Mouse (Mus musculus) forebrain, postnatal 0 days (tissue): ENCODE data around the gene Pax4. TPM values are rescaled to one million over a fixed set of nuclear protein-coding genes. Genes with fewer than 3 reads are reported as not detected.

Source experiments
- ATAC-seq: fragments of 200-750 bp; cut with Nextera tagmentation; 2 replicates; pipeline ENCODE4 v1.8.0; 2017; ENCODE audit warnings: mild to moderate bottlenecking, moderate library complexity
- DNase-seq: peaks from one replicate; pipeline ENCODE4 v3.0.0-alpha.2; 2015
- H3K27ac ChIP-seq: fragments of 300-500 bp; sonication (generic); 2 replicates; pipeline ENCODE4 v1.5.1; 2014; ENCODE audit warnings: low read depth, mild to moderate bottlenecking, antibody characterized with exemption, low read length, moderate library complexity, mixed read lengths
- H3K27me3 ChIP-seq: fragments of 300-500 bp; sonication (generic); 2 replicates; pipeline ENCODE4 v1.6.1; 2014; ENCODE audit warnings: mild to moderate bottlenecking, low read length, mixed read lengths; ENCODE audit not compliant: insufficient read depth
- H3K36me3 ChIP-seq: fragments of 300-500 bp; sonication (generic); 2 replicates; pipeline ENCODE4 v1.6.1; 2014; ENCODE audit warnings: mild to moderate bottlenecking, moderate library complexity; ENCODE audit not compliant: insufficient read depth
- H3K4me1 ChIP-seq: fragments of 300-500 bp; sonication (generic); 2 replicates; pipeline ENCODE4 v1.6.1; 2014; ENCODE audit warnings: antibody characterized with exemption; ENCODE audit not compliant: insufficient read depth
- H3K4me2 ChIP-seq: fragments of 300-500 bp; sonication (generic); 2 replicates; pipeline ENCODE4 v1.6.1; 2014; ENCODE audit warnings: low read depth, mild to moderate bottlenecking, moderate library complexity
- H3K4me3 ChIP-seq: fragments of 300-500 bp; sonication (generic); 2 replicates; pipeline ENCODE4 v1.5.1; 2014; ENCODE audit warnings: low read depth, low read length, mixed read lengths
- H3K9ac ChIP-seq: fragments of 300-500 bp; sonication (generic); 2 replicates; pipeline ENCODE4 v1.6.1; 2014; ENCODE audit warnings: mild to moderate bottlenecking
- H3K9me3 ChIP-seq: fragments of 300-500 bp; sonication (generic); 2 replicates; pipeline ENCODE4 v1.6.1; 2016; ENCODE audit warnings: low read length
- CTCF ChIP-seq: sonication (generic); IDR thresholded peaks from 2 replicates; pipeline ENCODE4 v1.5.1; 2016; ENCODE audit warnings: antibody characterized with exemption, control low read depth, low read depth
- WGBS: fragments of 180-500 bp; shearing (Covaris S2); extraction: QIAGEN DNeasy Blood & Tissue Kit; methylation state at CpG from one replicate; pipeline ENCODE4 v1.1.7; 2014; 5-methylcytosine and 5-hydroxymethylcytosine counted together
- polyA plus RNA-seq: library from polyadenylated mRNA; unstranded; fragments of >200 nt; fragmentation: Nextera tagmentation; extraction: Ambion mirVana; gene quantifications from 2 replicates; pipeline ENCODE4 v1.2.1, GENCODE M21; 2015
- total RNA-seq: library from RNA; depleted of rRNA; stranded (reverse); fragments of >200 nt; gene quantifications from 2 replicates; pipeline ENCODE4 v1.2.3, GENCODE M21; 2014

Gene Pax4
- total and polyA plus RNA-seq, 2 experiments from 2014 or later: 0.16 to 0.29 TPM

GRCm38 (mm10) chr6:28425019-28425418, 24.1 kb downstream of the Pax4 start:
- H3K9me3 ChIP-seq: no peaks in the 10 kb centered on the region
- TF ChIP-seq CTCF: no peak
- no peak overlapping the region for H3K27ac ChIP-seq
- WGBS: 89% methylated on average over 6 of the region's 6 CpGs
- no peak overlapping the region for H3K4me3 ChIP-seq
- DNase-seq (no peak), ATAC-seq (no peak)
- peaks cover 24% of the 10 kb centered on the region for H3K36me3 ChIP-seq
- peaks cover 18% of the 10 kb centered on the region for H3K4me1 ChIP-seq
- no peaks in the 10 kb centered on the region for H3K27me3 ChIP-seq
- H3K9ac ChIP-seq: 0 out of 2 replicates have a peak overlapping the region, but pooled peaks have one; percentile 6
- H3K4me2 ChIP-seq: peak overlapping the region; percentile 74; the same call in 1 of the 2 replicates

GRCm38 (mm10) chr6:28423767-28424695, 25.1 kb downstream of the Pax4 start:
- peak; percentile 41; the same call in 1 of the 2 replicates for TF ChIP-seq CTCF
- peaks cover 24% of the 10 kb centered on the region for H3K4me1 ChIP-seq
- peak overlapping the region; percentile 86 for H3K4me3 ChIP-seq
- H3K27me3 ChIP-seq: no peaks in the 10 kb centered on the region
- DNase-seq (peak; percentile 45), ATAC-seq (peak; percentile 50)
- H3K4me2 ChIP-seq: peak overlapping the region; percentile 74
- H3K27ac ChIP-seq: peak overlapping the region; percentile 80
- peaks cover 25% of the 10 kb centered on the region for H3K36me3 ChIP-seq
- peak overlapping the region; percentile 97 for H3K9ac ChIP-seq
- no peaks in the 10 kb centered on the region for H3K9me3 ChIP-seq
- 10% methylated on average over 44 of the region's 46 CpGs for WGBS

GRCm38 (mm10) chr6:28423313-28423712, 25.8 kb downstream of the Pax4 start, which contains the start of gene Arf5:
TSS of gene Arf5 (plus strand) at chr6:28423560.
- peaks cover 24% of the 10 kb centered on the region for H3K4me1 ChIP-seq

GRCm38 (mm10) chr6:28422651-28423290, 26.4 kb downstream of the Pax4 start:
- H3K9ac ChIP-seq: no peak overlapping the region
- no peak for DNase-seq
- H3K36me3 ChIP-seq: peaks cover 38% of the 10 kb centered on the region
- peak overlapping the region; percentile 74 for H3K4me2 ChIP-seq
- peak overlapping the region; percentile 80; the same call in 1 of the 2 replicates for H3K27ac ChIP-seq
- TF ChIP-seq CTCF: no peak
- WGBS: 69% methylated on average over 15 of the region's 15 CpGs
- ATAC-seq: no peak
- H3K4me1 ChIP-seq: peaks cover 24% of the 10 kb centered on the region
- no peaks in the 10 kb centered on the region for H3K9me3 ChIP-seq
- peak overlapping the region; percentile 86 for H3K4me3 ChIP-seq
- no peaks in the 10 kb centered on the region for H3K27me3 ChIP-seq

More at GRCm38 (mm10) chr6:28423313-28423712, 25.8 kb downstream of the Pax4 start, which contains the start of gene Arf5:
- Histone ChIP-seq H3K27ac (peak within 1 kb of the TSS; percentile 80), H3K9ac (peak within 1 kb of the TSS; percentile 97), H3K4me3 (peak within 1 kb of the TSS; percentile 86), H3K4me2 (peak within 1 kb of the TSS; percentile 74), H3K9me3 (no peaks in the 10 kb centered on the region), H3K27me3 (no peaks in the 10 kb centered on the region), H3K36me3 (peaks cover 32% of the 10 kb centered on the region)
- DNase-seq: peak; percentile 92
- 4% methylated on average over 31 of the region's 42 CpGs for WGBS
- no peak for TF ChIP-seq CTCF
- peak; percentile 81 for ATAC-seq

DNA sequence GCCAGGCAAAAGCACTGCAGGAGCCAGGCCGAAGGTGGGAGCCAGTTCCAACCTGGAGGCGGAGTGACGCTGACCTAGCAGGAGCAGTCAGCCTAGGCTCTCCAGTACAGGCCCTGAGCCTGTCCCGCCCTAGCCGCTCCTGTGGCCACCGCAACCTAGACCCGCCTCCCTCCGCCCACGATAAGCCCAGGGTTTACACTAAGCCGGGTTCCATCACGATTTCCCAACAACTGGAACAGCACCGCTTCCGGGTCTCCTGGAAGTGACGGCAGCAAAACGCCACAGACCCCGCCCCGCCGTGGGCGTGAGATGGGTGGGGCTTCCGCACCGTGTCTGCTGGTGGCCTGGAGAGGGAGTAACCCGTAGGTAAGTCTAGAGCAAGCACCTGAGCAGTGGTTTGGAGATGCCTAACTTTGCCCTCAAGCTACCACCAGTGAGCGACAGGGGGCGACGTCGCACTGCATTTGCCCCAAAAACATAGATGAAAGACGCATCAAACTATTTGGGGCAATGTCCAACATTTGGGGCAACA, 27.6 kb downstream of the Pax4 start:
- Histone ChIP-seq H3K27me3 (no peaks in the 10 kb centered on the region), H3K9ac (peak overlapping the region; percentile 67), H3K4me1 (peaks cover 24% of the 10 kb centered on the region), H3K9me3 (no peaks in the 10 kb centered on the region), H3K36me3 (peaks cover 35% of the 10 kb centered on the region), H3K4me2 (peak overlapping the region; percentile 93), H3K27ac (0 out of 2 replicates have a peak overlapping the region, but pooled peaks have one; percentile 1), H3K4me3 (peak overlapping the region; percentile 69)
- peak; percentile 79 for TF ChIP-seq CTCF
- WGBS: under 1% methylated on average over 26 of the region's 27 CpGs
- peak; percentile 90 for ATAC-seq
- DNase-seq: peak; percentile 92

GRCm38 (mm10) chr6:28420865-28421264, 28.3 kb downstream of the Pax4 start:
- WGBS: 23% methylated on average over 13 of the region's 13 CpGs
- peak overlapping the region; percentile 93 for H3K4me2 ChIP-seq
- H3K4me1 ChIP-seq: peaks cover 24% of the 10 kb centered on the region
- peak overlapping the region; percentile 69 for H3K4me3 ChIP-seq
- no peak for TF ChIP-seq CTCF
- no peaks in the 10 kb centered on the region for H3K9me3 ChIP-seq
- H3K36me3 ChIP-seq: peaks cover 31% of the 10 kb centered on the region
- no peak for ATAC-seq
- peak overlapping the region; percentile 67 for H3K9ac ChIP-seq
- 0 out of 2 replicates have a peak overlapping the region, but pooled peaks have one; percentile 1 for H3K27ac ChIP-seq
- no peaks in the 10 kb centered on the region for H3K27me3 ChIP-seq
- no peak for DNase-seq
